Mouse (Mus musculus) heart, postnatal 0 days (tissue): ENCODE results near the gene Dab1.

Source experiments
- CTCF ChIP-seq: IDR thresholded peaks from 2 replicates; pipeline ENCODE4 v1.5.1; 2016; ENCODE audit warnings: antibody characterized with exemption, control low read depth, low read depth
- EP300 ChIP-seq: IDR thresholded peaks from 2 replicates; pipeline ENCODE4 v1.6.1; 2016; ENCODE audit warnings: antibody characterized with exemption, low read depth

DNA sequence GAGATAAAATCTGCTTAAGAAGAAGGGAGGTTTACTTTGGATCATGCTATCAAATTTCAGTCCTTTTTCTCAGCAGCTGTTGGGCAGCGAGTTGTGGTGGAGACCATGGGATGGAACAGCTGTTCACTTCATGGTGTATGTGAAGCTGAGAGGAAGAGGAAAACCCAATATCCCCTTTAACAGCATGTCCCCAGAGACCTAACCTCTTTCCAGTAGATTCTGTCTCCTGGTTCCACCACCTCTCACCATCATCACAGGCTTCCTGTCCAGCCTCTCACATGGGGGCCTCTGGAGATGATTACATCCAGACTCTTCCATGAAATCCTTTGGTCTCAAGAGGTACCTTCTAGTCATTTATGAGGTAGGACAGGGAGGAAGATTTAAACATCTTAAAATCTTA is 755.0 kb downstream of the Dab1 start:
- no peak for TF ChIP-seq CTCF
- no peak for TF ChIP-seq EP300
